Mouse (Mus musculus) kidney, embryonic 15.5 days (tissue): ENCODE results near the gene Klhl6. TPM values are rescaled to one million over a fixed set of nuclear protein-coding genes. Genes with fewer than 3 reads are reported as not detected.

Experiments used
- ATAC-seq: fragments of 200-750 bp; cut with Nextera tagmentation; replicated peaks from 2 replicates; pipeline ENCODE4 v1.8.0; 2017; ENCODE audit warnings: moderate TSS enrichment; ENCODE audit not compliant: low FRiP score
- H3K27ac ChIP-seq: fragments of 300-500 bp; sonication (generic); 2 replicates; pipeline ENCODE4 v1.5.1; 2015; ENCODE audit warnings: mild to moderate bottlenecking, inconsistent platforms
- H3K27me3 ChIP-seq: fragments of 300-500 bp; sonication (generic); 2 replicates; pipeline ENCODE4 v1.6.1; 2015; ENCODE audit warnings: inconsistent platforms
- H3K36me3 ChIP-seq: fragments of 300-500 bp; sonication (generic); 2 replicates; pipeline ENCODE4 v1.6.1; 2015; ENCODE audit warnings: inconsistent platforms
- H3K4me1 ChIP-seq: fragments of 300-500 bp; sonication (generic); 2 replicates; pipeline ENCODE4 v1.6.1; 2015; ENCODE audit warnings: inconsistent platforms
- H3K4me2 ChIP-seq: fragments of 300-500 bp; sonication (generic); 2 replicates; pipeline ENCODE4 v1.6.1; 2015; ENCODE audit warnings: moderate library complexity, mild to moderate bottlenecking, inconsistent platforms
- H3K4me3 ChIP-seq: fragments of 300-500 bp; sonication (generic); replicated peaks from 2 replicates; pipeline ENCODE4 v1.5.1; 2015; ENCODE audit warnings: mild to moderate bottlenecking, inconsistent platforms
- H3K9ac ChIP-seq: fragments of 300-500 bp; sonication (generic); 2 replicates; pipeline ENCODE4 v1.6.1; 2015; ENCODE audit warnings: mild to moderate bottlenecking, inconsistent platforms
- H3K9me3 ChIP-seq: fragments of 300-500 bp; sonication (generic); replicated peaks from 2 replicates; pipeline ENCODE4 v1.6.1; 2016; ENCODE audit warnings: inconsistent platforms
- WGBS: fragments of 180-500 bp; shearing (Covaris S2); methylation state at CpG from one replicate; pipeline ENCODE4 v1.1.7; 2015; ENCODE audit warnings: mixed read lengths; 5-methylcytosine and 5-hydroxymethylcytosine counted together
- polyA plus RNA-seq: library from polyadenylated mRNA; unstranded; fragments of >200 nt; fragmentation: Nextera tagmentation; extraction: Ambion mirVana; gene quantifications from 2 replicates; pipeline ENCODE4 v1.2.1, GENCODE M21; 2015

Gene Klhl6
- polyA plus RNA-seq, 1 experiment from 2014 or later = 17.2 TPM

GRCm38 (mm10) chr16:19967897-19968392 lies 14.9 kb downstream of the Klhl6 start:
- ATAC-seq = no peak

GRCm38 (mm10) chr16:19966976-19967375 lies 15.9 kb downstream of the Klhl6 start:
- Histone ChIP-seq H3K9ac (no peak overlapping the region), H3K27ac (no peak overlapping the region), H3K27me3 (no peaks in the 10 kb centered on the region), H3K36me3 (no peaks in the 10 kb centered on the region), H3K4me1 (no peaks in the 10 kb centered on the region), H3K9me3 (no peaks in the 10 kb centered on the region), H3K4me2 (no peak overlapping the region), H3K4me3 (no peak overlapping the region)
- no peak for ATAC-seq

More at GRCm38 (mm10) chr16:19967897-19968392, 14.9 kb downstream of the Klhl6 start:
- 87% methylated on average over 1 of the region's 1 CpGs for WGBS
- Histone ChIP-seq H3K9me3 (no peaks in the 10 kb centered on the region), H3K27ac (no peak overlapping the region), H3K9ac (no peak overlapping the region), H3K4me2 (no peak overlapping the region), H3K27me3 (no peaks in the 10 kb centered on the region), H3K36me3 (no peaks in the 10 kb centered on the region), H3K4me1 (no peaks in the 10 kb centered on the region), H3K4me3 (no peak overlapping the region)

- WGBS = 83% methylated on average over 1 of the region's 1 CpGs
Measured at GRCm38 (mm10) chr16:19966437-19966836, 16.4 kb downstream of the Klhl6 start.

GRCm38 (mm10) chr16:19962951-19963350 lies 19.9 kb downstream of the Klhl6 start:
- Histone ChIP-seq H3K36me3 (no peaks in the 10 kb centered on the region), H3K4me1 (no peaks in the 10 kb centered on the region), H3K27ac (no peak overlapping the region), H3K27me3 (no peaks in the 10 kb centered on the region), H3K4me3 (no peak overlapping the region), H3K4me2 (no peak overlapping the region), H3K9me3 (no peaks in the 10 kb centered on the region), H3K9ac (no peak overlapping the region)
- WGBS = 91% methylated on average over 3 of the region's 3 CpGs
- no peak for ATAC-seq

More at GRCm38 (mm10) chr16:19966437-19966836, 16.4 kb downstream of the Klhl6 start:
- Histone ChIP-seq H3K4me2 (no peak overlapping the region), H3K27me3 (no peaks in the 10 kb centered on the region), H3K9ac (no peak overlapping the region), H3K36me3 (no peaks in the 10 kb centered on the region), H3K4me3 (no peak overlapping the region), H3K27ac (no peak overlapping the region), H3K4me1 (no peaks in the 10 kb centered on the region), H3K9me3 (no peaks in the 10 kb centered on the region)
- ATAC-seq = no peak

GRCm38 (mm10) chr16:19961070-19961469 lies 21.8 kb downstream of the Klhl6 start:
- no peaks in the 10 kb centered on the region for H3K27me3 ChIP-seq
- no peaks in the 10 kb centered on the region for H3K4me1 ChIP-seq
- no peak overlapping the region for H3K4me3 ChIP-seq
- WGBS = 89% methylated on average over 2 of the region's 2 CpGs
- H3K4me2 ChIP-seq = no peak overlapping the region
- no peak overlapping the region for H3K27ac ChIP-seq
- no peak for ATAC-seq
- H3K9ac ChIP-seq = no peak overlapping the region
- H3K9me3 ChIP-seq = no peaks in the 10 kb centered on the region
- no peaks in the 10 kb centered on the region for H3K36me3 ChIP-seq

- Histone ChIP-seq H3K27ac (no peak overlapping the region), H3K27me3 (no peaks in the 10 kb centered on the region), H3K4me2 (no peak overlapping the region), H3K9ac (no peak overlapping the region), H3K36me3 (no peaks in the 10 kb centered on the region), H3K4me1 (no peaks in the 10 kb centered on the region), H3K4me3 (no peak overlapping the region), H3K9me3 (no peaks in the 10 kb centered on the region)
- 60% methylated on average over 4 of the region's 4 CpGs for WGBS
- no peak for ATAC-seq
Measured at GRCm38 (mm10) chr16:19960407-19961058, 22.3 kb downstream of the Klhl6 start.

GRCm38 (mm10) chr16:19957051-19957450 lies 25.8 kb downstream of the Klhl6 start:
- no peak for ATAC-seq
- no peaks in the 10 kb centered on the region for H3K27me3 ChIP-seq
- no peaks in the 10 kb centered on the region for H3K9me3 ChIP-seq
- H3K4me2 ChIP-seq = no peak overlapping the region
- H3K4me3 ChIP-seq = no peak overlapping the region
- H3K36me3 ChIP-seq = no peaks in the 10 kb centered on the region
- H3K9ac ChIP-seq = no peak overlapping the region
- H3K27ac ChIP-seq = no peak overlapping the region
- H3K4me1 ChIP-seq = no peaks in the 10 kb centered on the region
- WGBS = 86% methylated on average over 5 of the region's 5 CpGs

GRCm38 (mm10) chr16:19947336-19947735 lies 35.5 kb downstream of the Klhl6 start:
- no peak overlapping the region for H3K4me2 ChIP-seq
- H3K4me1 ChIP-seq = peaks cover 5% of the 10 kb centered on the region; the same call in 1 of the 2 replicates
- no peaks in the 10 kb centered on the region for H3K9me3 ChIP-seq
- H3K4me3 ChIP-seq = no peak overlapping the region
- ATAC-seq = no peak
- H3K36me3 ChIP-seq = no peaks in the 10 kb centered on the region
- H3K9ac ChIP-seq = no peak overlapping the region
- H3K27me3 ChIP-seq = no peaks in the 10 kb centered on the region
- 89% methylated on average over 3 of the region's 3 CpGs for WGBS
- H3K27ac ChIP-seq = no peak overlapping the region

GRCm38 (mm10) chr16:19946578-19947298 lies 36.1 kb downstream of the Klhl6 start:
- ATAC-seq = peak; percentile 81
- Histone ChIP-seq H3K27ac (no peak overlapping the region), H3K9me3 (no peaks in the 10 kb centered on the region), H3K27me3 (no peaks in the 10 kb centered on the region), H3K4me3 (no peak overlapping the region), H3K4me1 (peaks cover 5% of the 10 kb centered on the region; the same call in 1 of the 2 replicates), H3K9ac (no peak overlapping the region), H3K4me2 (no peak overlapping the region), H3K36me3 (no peaks in the 10 kb centered on the region)
- 41% methylated on average over 11 of the region's 11 CpGs for WGBS

- H3K4me1 ChIP-seq = no peaks in the 10 kb centered on the region
Measured at GRCm38 (mm10) chr16:19920823-19921222, 62.0 kb downstream of the Klhl6 start.

GRCm38 (mm10) chr16:19918286-19918685 lies 64.6 kb downstream of the Klhl6 start:
- no peak overlapping the region for H3K27ac ChIP-seq
- H3K9ac ChIP-seq = no peak overlapping the region
- H3K36me3 ChIP-seq = no peaks in the 10 kb centered on the region
- no peak overlapping the region for H3K4me3 ChIP-seq
- H3K4me2 ChIP-seq = no peak overlapping the region
- H3K9me3 ChIP-seq = no peaks in the 10 kb centered on the region
- no peaks in the 10 kb centered on the region for H3K4me1 ChIP-seq
- no peak for ATAC-seq
- H3K27me3 ChIP-seq = no peaks in the 10 kb centered on the region
- WGBS = 91% methylated on average over 1 of the region's 1 CpGs

More at GRCm38 (mm10) chr16:19920823-19921222, 62.0 kb downstream of the Klhl6 start:
- no peaks in the 10 kb centered on the region for H3K9me3 ChIP-seq
- H3K36me3 ChIP-seq = no peaks in the 10 kb centered on the region
- no peak overlapping the region for H3K4me2 ChIP-seq
- no peak overlapping the region for H3K4me3 ChIP-seq
- ATAC-seq = no peak
- H3K9ac ChIP-seq = no peak overlapping the region
- H3K27me3 ChIP-seq = no peaks in the 10 kb centered on the region
- H3K27ac ChIP-seq = no peak overlapping the region

GRCm38 (mm10) chr16:19912582-19912981 lies 70.3 kb downstream of the Klhl6 start:
- Histone ChIP-seq H3K36me3 (no peaks in the 10 kb centered on the region), H3K4me2 (no peak overlapping the region), H3K27me3 (no peaks in the 10 kb centered on the region), H3K27ac (no peak overlapping the region), H3K9me3 (no peaks in the 10 kb centered on the region), H3K4me3 (no peak overlapping the region), H3K9ac (no peak overlapping the region), H3K4me1 (no peaks in the 10 kb centered on the region)
- 79% methylated on average over 2 of the region's 2 CpGs for WGBS
- no peak for ATAC-seq
